ENCODE assay signal across 10 mouse cellular contexts in genomic region chr1:72746382-72746781, GRCm38 (mm10). TPM values are rescaled to one million over a fixed set of nuclear protein-coding genes. Genes with fewer than 3 reads are reported as not detected.
A peak's percentile ranks its signal among the peaks of the same experiment; 100 is the strongest.
DNase-seq lines count a peak whose midpoint lies in the region; ATAC-seq and TF ChIP-seq lines count a peak whose summit lies in the region.
"Had no signal": no experiment of that assay in that cellular context is flagged by ENCODE, and none has a peak within 500 bp of the region (broad histone marks: within the 10 kb centered on the region; RNA-seq: fewer than 3 reads in every experiment).

No protein-coding gene starts in this region.

- H3K4me1 ChIP-seq in heart, embryonic 15.5 days (replicated peaks) = 0 out of 2 replicates have a peak, but pooled peaks cover under 1% of the 10 kb centered on the region
- H3K4me1 ChIP-seq in heart, adult 2 months (ENCODE audit: control insufficient read depth, insufficient read depth, low read length) = no peaks in the 10 kb centered on the region
- H3K4me1 ChIP-seq in kidney, embryonic 16.5 days (ENCODE audit: insufficient read depth, low read length) = no peaks in the 10 kb centered on the region
- H3K4me1 ChIP-seq: heart, embryonic 10.5 days had no signal

- H3K9ac ChIP-seq in heart, embryonic 15.5 days = no peak overlapping the region
- H3K9ac ChIP-seq in heart, adult 2 months (ENCODE audit: low read depth, low read length) = no peak overlapping the region
- no peak overlapping the region for H3K9ac ChIP-seq in kidney, embryonic 16.5 days (replicated peaks; ENCODE audit: low read length)
- H3K9ac ChIP-seq: lung, embryonic 14.5 days had no signal

- TF ChIP-seq POLR2A in heart, adult 2 months (IDR thresholded peaks at IDR 0.05; ENCODE audit: insufficient read depth, low read depth, low read length) = no peak

- no peak for ATAC-seq in heart, embryonic 15.5 days (replicated peaks; ENCODE audit: insufficient number of reproducible peaks, insufficient read depth, low FRiP score, low read depth)
- ATAC-seq in kidney, embryonic 16.5 days (ENCODE audit: low FRiP score, low TSS enrichment) = no peak

- no peak overlapping the region for H3K4me2 ChIP-seq in heart, embryonic 15.5 days
- H3K4me2 ChIP-seq in kidney, embryonic 16.5 days (replicated peaks; ENCODE audit: low read depth, low read length) = no peak overlapping the region
- H3K4me2 ChIP-seq: lung, embryonic 14.5 days had no signal

- no peaks in the 10 kb centered on the region for H3K27me3 ChIP-seq in heart, embryonic 15.5 days
- H3K27me3 ChIP-seq in heart, adult 2 months (ENCODE audit: control insufficient read depth, insufficient read depth, low read length) = no peaks in the 10 kb centered on the region
- H3K27me3 ChIP-seq in kidney, embryonic 16.5 days (ENCODE audit: insufficient read depth, low read length) = no peaks in the 10 kb centered on the region

- no peak for DNase-seq in heart, adult 2 months
- peak; percentile 84 for DNase-seq in cerebellum, adult 9-10 months
- DNase-seq in right cerebral cortex, adult 18-20 months = peak; percentile 82
- DNase-seq in spleen, postnatal 4 days (ENCODE audit: low spot score in 2 of 2) = no peak
- DNase-seq in lung, postnatal 14 days = no peak
- no peak for DNase-seq in heart, postnatal 25 days (ENCODE audit: low spot score)
- DNase-seq: lung, embryonic 14.5 days had no signal

- intact Hi-C loops in heart, adult 2 months (cut with DNase I) = no loop called here
- intact Hi-C loops in heart, postnatal 25 days (cut with DNase I) = no loop called here

- H3K79me2 ChIP-seq in heart, adult 2 months (replicated peaks; ENCODE audit: control insufficient read depth, insufficient read depth, low read length) = no peaks in the 10 kb centered on the region

- TF ChIP-seq CTCF in heart, adult 2 months (IDR thresholded peaks at IDR 0.05) = no peak

- H3K4me3 ChIP-seq in heart, embryonic 15.5 days = no peak overlapping the region
- H3K4me3 ChIP-seq in heart, adult 2 months = no peak overlapping the region
- no peak overlapping the region for H3K4me3 ChIP-seq in kidney, embryonic 16.5 days (ENCODE audit: low read length)
- H3K4me3 ChIP-seq: heart, embryonic 10.5 days had no signal

- no peak for TF ChIP-seq EP300 in heart, adult 2 months (IDR thresholded peaks at IDR 0.05; ENCODE audit: insufficient read depth, low read depth, low read length)

- 59% methylated on average over 7 of the region's 7 CpGs for WGBS in heart, embryonic 15.5 days
- 59% methylated on average over 7 of the region's 7 CpGs for WGBS in heart, adult 2 months
- 60% methylated on average over 7 of the region's 7 CpGs for WGBS in kidney, embryonic 16.5 days

- no peaks in the 10 kb centered on the region for H3K9me3 ChIP-seq in heart, embryonic 15.5 days (replicated peaks)
- no peaks in the 10 kb centered on the region for H3K9me3 ChIP-seq in kidney, embryonic 16.5 days (ENCODE audit: low read length)
- H3K9me3 ChIP-seq: heart, embryonic 10.5 days had no signal

- H3K27ac ChIP-seq in heart, embryonic 15.5 days = peak overlapping the region; percentile 3; the same call in 1 of the 2 replicates
- no peak overlapping the region for H3K27ac ChIP-seq in heart, adult 2 months
- 0 out of 2 replicates have a peak overlapping the region, but pooled peaks have one; percentile 6 for H3K27ac ChIP-seq in kidney, embryonic 16.5 days (ENCODE audit: low read length)
- H3K27ac ChIP-seq: heart, embryonic 10.5 days had no signal

- no peaks in the 10 kb centered on the region for H3K36me3 ChIP-seq in heart, embryonic 15.5 days
- no peaks in the 10 kb centered on the region for H3K36me3 ChIP-seq in heart, adult 2 months (ENCODE audit: control insufficient read depth, insufficient read depth, low read length)
- no peaks in the 10 kb centered on the region for H3K36me3 ChIP-seq in kidney, embryonic 16.5 days (ENCODE audit: insufficient read depth, low read length)
- H3K36me3 ChIP-seq: heart, embryonic 10.5 days had no signal

RNA-seq across cellular contexts. Expression of gene Rpl37a, which starts 35.3 kb away (rescaled TPM):
- 860 and 1,102 TPM in 2 replicates for polyA plus RNA-seq in heart, embryonic 15.5 days (2015; fragmentation: Nextera tagmentation; extraction: Ambion mirVana)
- total RNA-seq in heart, adult 2 months (2021) = 100 to 1,000 TPM; 570 to 661 TPM
- 359 and 364 TPM in 2 replicates for polyA plus RNA-seq in heart, adult 2 months (2012; rRNA removed)
- 1,455 and 1,531 TPM in 2 replicates for polyA plus RNA-seq in kidney, embryonic 16.5 days (2015; fragmentation: Nextera tagmentation; extraction: Ambion mirVana)
- 100 to 1,000 TPM; 571 to 619 TPM for total RNA-seq in heart, postnatal 25 days (2021)

RNA-seq across cellular contexts. Expression of gene Ankar, which starts 46.0 kb away (rescaled TPM):
- not detected in 2 replicates for polyA plus RNA-seq in heart, embryonic 15.5 days (2015; fragmentation: Nextera tagmentation; extraction: Ambion mirVana)
- total RNA-seq in heart, adult 2 months (2021) = not detected
- polyA plus RNA-seq in heart, adult 2 months (2012; rRNA removed) = not detected in 2 replicates
- polyA plus RNA-seq in kidney, embryonic 16.5 days (2015; fragmentation: Nextera tagmentation; extraction: Ambion mirVana) = 0.05 TPM in 1 of 2 replicates, not detected in the other
- total RNA-seq in heart, postnatal 25 days (2021) = not detected
- polyA plus RNA-seq: heart, embryonic 10.5 days; lung, embryonic 14.5 days had no signal

Comparison
In these comparisons a context has a peak if more than half of its experiments do, and no peak if none do; other contexts are left out.
1. DNase-seq: peak in cerebellum, adult 9-10 months (single experiment) and right cerebral cortex, adult 18-20 months (single experiment); none in heart, adult 2 months (0 of 2), spleen, postnatal 4 days (0 of 2), lung, postnatal 14 days (single experiment) and heart, postnatal 25 days (single experiment).